Mouse (Mus musculus) liver, embryonic 14.5 days (tissue): ENCODE measurements at regions not wholly inside any gene's neighbourhood (a gene's known extent, or its start where the extent isn't known, plus 50 kb on each side); places are given as distances from the start of the nearest gene placed in this dataset.
A peak's percentile ranks its signal among the peaks of the same experiment; 100 is the strongest.

Experiments
- ATAC-seq: fragments of 200-750 bp; cut with Nextera tagmentation; 2 replicates; pipeline ENCODE4 v1.8.0; 2017; ENCODE audit warnings: moderate number of reproducible peaks, mild to moderate bottlenecking, moderate library complexity; ENCODE audit not compliant: insufficient read depth
- DNase-seq, 3 experiments: peaks; one replicate each; pipeline ENCODE4 v3.0.0-alpha.2; 2012 to 2013; ENCODE audit warnings: low read depth in 3 of 3, low spot score in 3 of 3
- H3K27ac ChIP-seq: fragments of 300-500 bp; sonication (generic); 2 replicates; pipeline ENCODE4 v1.5.1; 2014; ENCODE audit warnings: moderate library complexity, mild to moderate bottlenecking, control low read depth, inconsistent platforms
- H3K27me3 ChIP-seq: fragments of 300-500 bp; sonication (generic); 2 replicates; pipeline ENCODE4 v1.6.1; 2014; ENCODE audit warnings: mild to moderate bottlenecking, low read length, moderate library complexity; ENCODE audit not compliant: control insufficient read depth, insufficient read depth
- H3K36me3 ChIP-seq: fragments of 300-500 bp; sonication (generic); replicated peaks from 2 replicates; pipeline ENCODE4 v1.6.1; 2014; ENCODE audit warnings: low read depth; ENCODE audit not compliant: control insufficient read depth, insufficient read depth
- H3K4me1 ChIP-seq, 2 experiments: fragments of 200-500 bp in 1 of 2; fragments of 300-500 bp in 1 of 2; sonication (generic) in 1 of 2; replicated peaks; 2 replicates each; pipeline ENCODE4 v1.6.1; 2012 to 2014; ENCODE audit warnings: antibody characterized with exemption in 1 of 2, inconsistent platforms in 1 of 2, low read length in 1 of 2; ENCODE audit not compliant: control insufficient read depth in 2 of 2, insufficient read depth in 2 of 2
- H3K4me2 ChIP-seq: fragments of 300-500 bp; sonication (generic); 2 replicates; pipeline ENCODE4 v1.6.1; 2014; ENCODE audit warnings: low read depth, mild to moderate bottlenecking, control low read depth, moderate library complexity
- H3K4me3 ChIP-seq, 2 experiments: fragments of 200-500 bp in 1 of 2; fragments of 300-500 bp in 1 of 2; sonication (generic) in 1 of 2; 2 replicates each; pipeline ENCODE4 v1.5.1; 2012 to 2014; ENCODE audit warnings: low read depth in 2 of 2, low read length in 2 of 2, mild to moderate bottlenecking in 2 of 2, control low read depth in 1 of 2, inconsistent platforms in 1 of 2, moderate library complexity in 1 of 2; ENCODE audit not compliant: insufficient read depth in 1 of 2
- H3K9ac ChIP-seq: fragments of 300-500 bp; sonication (generic); replicated peaks from 2 replicates; pipeline ENCODE4 v1.6.1; 2014; ENCODE audit warnings: mild to moderate bottlenecking, control low read depth, moderate library complexity
- H3K9me3 ChIP-seq: fragments of 300-500 bp; sonication (generic); 2 replicates; pipeline ENCODE4 v1.6.1; 2016; ENCODE audit warnings: low read length, mixed read lengths; ENCODE audit not compliant: control insufficient read depth
- CTCF ChIP-seq: IDR thresholded peaks from 2 replicates; pipeline ENCODE4 v1.5.1; 2016; ENCODE audit warnings: antibody characterized with exemption, low read depth, control low read depth
- EP300 ChIP-seq: IDR thresholded peaks from 2 replicates; pipeline ENCODE4 v1.6.1; 2016; ENCODE audit warnings: antibody characterized with exemption, low read depth
- WGBS: fragments of 180-500 bp; shearing (Covaris S2); extraction: QIAGEN DNeasy Blood & Tissue Kit; methylation state at CpG from one replicate; pipeline ENCODE4 v1.1.7; 2014; ENCODE audit not compliant: insufficient replicate concordance; 5-methylcytosine and 5-hydroxymethylcytosine counted together

GRCm38 (mm10) chr6:6280812-6281568 is 64.0 kb upstream of the Slc25a13 start:
- H3K4me2 ChIP-seq, result no peak overlapping the region
- H3K4me3 ChIP-seq, result no peak overlapping the region
- ATAC-seq (no peak), DNase-seq (no peak)
- no peaks in the 10 kb centered on the region for H3K4me1 ChIP-seq
- H3K9ac ChIP-seq, result no peak overlapping the region
- no peak for TF ChIP-seq EP300
- TF ChIP-seq CTCF, result no peak
- H3K27ac ChIP-seq, result no peak overlapping the region
- H3K27me3 ChIP-seq, result no peaks in the 10 kb centered on the region
- 27% methylated on average over 17 of the region's 17 CpGs for WGBS
- no peaks in the 10 kb centered on the region for H3K9me3 ChIP-seq
- H3K36me3 ChIP-seq, result no peaks in the 10 kb centered on the region

- TF ChIP-seq EP300 (no peak), CTCF (peak; percentile 48)
- no peak overlapping the region for H3K4me3 ChIP-seq
- H3K9me3 ChIP-seq, result no peaks in the 10 kb centered on the region
- H3K36me3 ChIP-seq, result no peaks in the 10 kb centered on the region
- whole genome bisulfite sequencing, result 59% methylated on average over 6 of the region's 6 CpGs
- no peaks in the 10 kb centered on the region for H3K4me1 ChIP-seq
- H3K9ac ChIP-seq, result no peak overlapping the region
- no peak overlapping the region for H3K27ac ChIP-seq
- H3K27me3 ChIP-seq, result no peaks in the 10 kb centered on the region
- ATAC-seq, result no peak
- no peak overlapping the region for H3K4me2 ChIP-seq
- DNase-seq, result no peak
Measured at GRCm38 (mm10) chr6:6279646-6280045, 62.7 kb upstream of the Slc25a13 start.

DNA sequence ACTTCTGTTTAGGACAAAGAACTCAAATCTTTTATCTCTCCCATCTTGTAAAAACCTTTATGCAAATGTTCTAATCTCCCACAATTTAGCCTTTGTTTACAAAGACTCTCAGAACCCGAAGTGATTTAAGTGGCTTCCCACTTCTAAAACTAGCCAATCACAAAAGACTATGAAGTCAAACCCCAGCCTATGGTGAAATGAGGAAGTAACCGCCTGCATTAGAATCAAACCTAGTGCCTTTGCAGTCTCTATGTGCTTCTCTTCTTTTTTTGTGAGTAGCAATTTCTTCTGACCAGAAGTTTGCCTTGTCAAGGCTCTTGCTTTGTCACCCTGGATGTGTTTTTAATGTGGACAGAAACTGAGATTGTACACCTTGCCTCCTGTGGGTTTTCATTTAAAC is 53.6 kb upstream of the Slc25a13 start:
- no peaks in the 10 kb centered on the region for H3K9me3 ChIP-seq
- WGBS, result 15% methylated on average over 2 of the region's 2 CpGs
- H3K36me3 ChIP-seq, result no peaks in the 10 kb centered on the region
- no peak overlapping the region for H3K4me3 ChIP-seq
- ATAC-seq (no peak), DNase-seq (no peak)
- TF ChIP-seq EP300, result no peak
- TF ChIP-seq CTCF, result no peak
- H3K4me2 ChIP-seq, result no peak overlapping the region
- no peaks in the 10 kb centered on the region for H3K27me3 ChIP-seq
- no peaks in the 10 kb centered on the region for H3K4me1 ChIP-seq
- no peak overlapping the region for H3K9ac ChIP-seq
- H3K27ac ChIP-seq, result no peak overlapping the region
